In genomic region chr8:70375212-70375859, GRCm38 (mm10) we compare ENCODE assay signal across 8 mouse cellular contexts. TPM values are rescaled to one million over a fixed set of nuclear protein-coding genes. Genes with fewer than 3 reads are reported as not detected.
DNase-seq lines count a peak whose midpoint lies in the region; ATAC-seq lines count a peak whose summit lies in the region.

No protein-coding gene starts in this region.

- no peaks in the 10 kb centered on the region for H3K9me3 ChIP-seq in kidney, embryonic 14.5 days (ENCODE audit: control insufficient read depth, low read length)
- no peaks in the 10 kb centered on the region for H3K9me3 ChIP-seq in embryonic facial prominence, embryonic 13.5 days
- no peaks in the 10 kb centered on the region for H3K9me3 ChIP-seq in limb, embryonic 15.5 days
- H3K9me3 ChIP-seq in neural tube, embryonic 13.5 days = 0 out of 2 replicates have a peak, but pooled peaks cover 2% of the 10 kb centered on the region

- no peak overlapping the region for H3K4me2 ChIP-seq in kidney, embryonic 14.5 days (replicated peaks; ENCODE audit: low read depth, low read length)
- H3K4me2 ChIP-seq in embryonic facial prominence, embryonic 13.5 days = peak overlapping the region; percentile 66
- H3K4me2 ChIP-seq in limb, embryonic 15.5 days = peak overlapping the region; percentile 70
- peak overlapping the region; percentile 50; the same call in 1 of the 2 replicates for H3K4me2 ChIP-seq in neural tube, embryonic 13.5 days

- WGBS in kidney, embryonic 14.5 days = 6% methylated on average over 35 of the region's 35 CpGs
- 5% methylated on average over 35 of the region's 35 CpGs for WGBS in embryonic facial prominence, embryonic 13.5 days
- WGBS in limb, embryonic 15.5 days = 7% methylated on average over 35 of the region's 35 CpGs
- 5% methylated on average over 35 of the region's 35 CpGs for WGBS in neural tube, embryonic 13.5 days

- ATAC-seq in kidney, embryonic 14.5 days (ENCODE audit: low FRiP score, low TSS enrichment) = no peak; the same call in 1 of the 2 replicates
- ATAC-seq in embryonic facial prominence, embryonic 13.5 days (ENCODE audit: insufficient number of reproducible peaks, insufficient read depth, low FRiP score, low TSS enrichment, low read depth) = no peak
- ATAC-seq in limb, embryonic 15.5 days (ENCODE audit: insufficient number of reproducible peaks, low FRiP score, low TSS enrichment, low read depth) = no peak
- no peak; the same call in 1 of the 2 replicates for ATAC-seq in neural tube, embryonic 13.5 days (ENCODE audit: low read depth)

- H3K4me1 ChIP-seq in kidney, embryonic 14.5 days (ENCODE audit: control insufficient read depth, insufficient read depth, low read length) = peaks cover 18% of the 10 kb centered on the region
- peaks cover 42% of the 10 kb centered on the region for H3K4me1 ChIP-seq in embryonic facial prominence, embryonic 13.5 days
- peaks cover 60% of the 10 kb centered on the region for H3K4me1 ChIP-seq in limb, embryonic 15.5 days
- H3K4me1 ChIP-seq in neural tube, embryonic 13.5 days (replicated peaks) = peaks cover 29% of the 10 kb centered on the region

- peak overlapping the region; percentile 40 for H3K4me3 ChIP-seq in kidney, embryonic 14.5 days (ENCODE audit: low read length)
- peak overlapping the region; percentile 43 for H3K4me3 ChIP-seq in embryonic facial prominence, embryonic 13.5 days
- H3K4me3 ChIP-seq in limb, embryonic 15.5 days = peak overlapping the region; percentile 47
- peak overlapping the region; percentile 31 for H3K4me3 ChIP-seq in neural tube, embryonic 13.5 days

- no peaks in the 10 kb centered on the region for H3K36me3 ChIP-seq in kidney, embryonic 14.5 days (ENCODE audit: control insufficient read depth, insufficient read depth, low read length)
- H3K36me3 ChIP-seq in embryonic facial prominence, embryonic 13.5 days = no peaks in the 10 kb centered on the region
- no peaks in the 10 kb centered on the region for H3K36me3 ChIP-seq in limb, embryonic 15.5 days
- no peaks in the 10 kb centered on the region for H3K36me3 ChIP-seq in neural tube, embryonic 13.5 days

- DNase-seq in kidney, adult 9 months = no peak
- no peak for DNase-seq in thymus, adult 18-20 months
- DNase-seq in kidney, adult 8-10 months = no peak
- no peak for DNase-seq in left cerebral cortex, postnatal 25 days (ENCODE audit: low spot score in 2 of 2)

- peaks cover 75% of the 10 kb centered on the region for H3K27me3 ChIP-seq in kidney, embryonic 14.5 days (ENCODE audit: control insufficient read depth, insufficient read depth, low read length)
- H3K27me3 ChIP-seq in embryonic facial prominence, embryonic 13.5 days = peaks cover 90% of the 10 kb centered on the region
- peaks cover 84% of the 10 kb centered on the region for H3K27me3 ChIP-seq in limb, embryonic 15.5 days
- H3K27me3 ChIP-seq in neural tube, embryonic 13.5 days = peaks cover 90% of the 10 kb centered on the region

- no peak overlapping the region for H3K27ac ChIP-seq in kidney, embryonic 14.5 days (ENCODE audit: low read depth, low read length)
- no peak overlapping the region for H3K27ac ChIP-seq in embryonic facial prominence, embryonic 13.5 days
- no peak overlapping the region for H3K27ac ChIP-seq in limb, embryonic 15.5 days
- H3K27ac ChIP-seq in neural tube, embryonic 13.5 days (replicated peaks) = no peak overlapping the region

- H3K9ac ChIP-seq in kidney, embryonic 14.5 days (ENCODE audit: low read depth, low read length) = no peak overlapping the region
- no peak overlapping the region for H3K9ac ChIP-seq in embryonic facial prominence, embryonic 13.5 days
- H3K9ac ChIP-seq in limb, embryonic 15.5 days = no peak overlapping the region
- H3K9ac ChIP-seq in neural tube, embryonic 13.5 days = no peak overlapping the region

- intact Hi-C loops in left cerebral cortex, postnatal 25 days (cut with DNase I) = no loop called here

RNA-seq across cellular contexts. Expression of gene Comp, which starts 2.0 kb away (rescaled TPM):
- 0.14 and 0.26 TPM in 2 replicates for polyA plus RNA-seq in kidney, embryonic 14.5 days (2014; fragmentation: Nextera tagmentation; extraction: Ambion mirVana)
- polyA plus RNA-seq in embryonic facial prominence, embryonic 13.5 days (2015; fragmentation: Nextera tagmentation; extraction: Ambion mirVana) = 0.59 and 0.81 TPM in 2 replicates
- 101 and 104 TPM in 2 replicates for polyA plus RNA-seq in limb, embryonic 15.5 days (2015; fragmentation: Nextera tagmentation; extraction: Ambion mirVana)
- 0.55 and 1.8 TPM in 2 replicates for polyA plus RNA-seq in neural tube, embryonic 13.5 days (2015; fragmentation: Nextera tagmentation; extraction: Ambion mirVana)
- total RNA-seq in left cerebral cortex, postnatal 25 days (2021) = under 1 TPM; 0.23 to 0.48 TPM

RNA-seq across cellular contexts. Expression of gene Upf1, which starts 22.3 kb away (rescaled TPM):
- 21.8 and 24.2 TPM in 2 replicates for polyA plus RNA-seq in kidney, embryonic 14.5 days (2014; fragmentation: Nextera tagmentation; extraction: Ambion mirVana)
- 20.3 and 22.1 TPM in 2 replicates for polyA plus RNA-seq in embryonic facial prominence, embryonic 13.5 days (2015; fragmentation: Nextera tagmentation; extraction: Ambion mirVana)
- polyA plus RNA-seq in limb, embryonic 15.5 days (2015; fragmentation: Nextera tagmentation; extraction: Ambion mirVana) = 13.8 and 16.7 TPM in 2 replicates
- 16.3 and 17.3 TPM in 2 replicates for polyA plus RNA-seq in neural tube, embryonic 13.5 days (2015; fragmentation: Nextera tagmentation; extraction: Ambion mirVana)
- total RNA-seq in left cerebral cortex, postnatal 25 days (2021) = 10 to 100 TPM; 58.2 to 61.6 TPM

RNA-seq across cellular contexts. Expression of gene Gdf1, which starts 45.7 kb away (rescaled TPM):
- 7.6 and 7.9 TPM in 2 replicates for polyA plus RNA-seq in kidney, embryonic 14.5 days (2014; fragmentation: Nextera tagmentation; extraction: Ambion mirVana)
- 2.2 and 4.2 TPM in 2 replicates for polyA plus RNA-seq in embryonic facial prominence, embryonic 13.5 days (2015; fragmentation: Nextera tagmentation; extraction: Ambion mirVana)
- polyA plus RNA-seq in limb, embryonic 15.5 days (2015; fragmentation: Nextera tagmentation; extraction: Ambion mirVana) = 2.9 and 4.1 TPM in 2 replicates
- polyA plus RNA-seq in neural tube, embryonic 13.5 days (2015; fragmentation: Nextera tagmentation; extraction: Ambion mirVana) = 2.4 and 3.3 TPM in 2 replicates
- 10 to 100 TPM; 17.7 to 18.9 TPM for total RNA-seq in left cerebral cortex, postnatal 25 days (2021)

RNA-seq across cellular contexts. Expression of gene Cers1, which starts 59.8 kb away (rescaled TPM):
- 2.3 and 2.6 TPM in 2 replicates for polyA plus RNA-seq in kidney, embryonic 14.5 days (2014; fragmentation: Nextera tagmentation; extraction: Ambion mirVana)
- polyA plus RNA-seq in embryonic facial prominence, embryonic 13.5 days (2015; fragmentation: Nextera tagmentation; extraction: Ambion mirVana) = 9.3 and 9.4 TPM in 2 replicates
- 8.8 and 9.6 TPM in 2 replicates for polyA plus RNA-seq in limb, embryonic 15.5 days (2015; fragmentation: Nextera tagmentation; extraction: Ambion mirVana)
- 23.3 and 26.2 TPM in 2 replicates for polyA plus RNA-seq in neural tube, embryonic 13.5 days (2015; fragmentation: Nextera tagmentation; extraction: Ambion mirVana)
- 100 to 1,000 TPM; 105 to 111 TPM for total RNA-seq in left cerebral cortex, postnatal 25 days (2021)

Comparison
In these comparisons a context has a peak if more than half of its experiments do, and no peak if none do; other contexts are left out.
1. RNA of gene Comp, which starts 2.0 kb away (polyA plus RNA-seq): 101 to 104 TPM in limb, embryonic 15.5 days; 0.55 to 1.8 TPM in neural tube, embryonic 13.5 days, 0.59 to 0.81 TPM in embryonic facial prominence, embryonic 13.5 days and 0.14 to 0.26 TPM in kidney, embryonic 14.5 days; every median in the first group is over 10 times any median in the second.
2. Peak in every context shown above with its lines, with median percentiles within 50 percentile points of each other: H3K4me3 ChIP-seq.